Mouse (Mus musculus) T-helper 2 cell (primary cell): ENCODE results near the gene Notch1.

Experiments
- in situ Hi-C: fragments of 300-600 bp; cut with MboI, MseI; formaldehyde crosslinking; loops from one replicate; pipeline ENCODE4 v1.15.1; 2025; ENCODE audit warnings: high pct_unique_total_duplicates

Gene Notch1

GRCm38 (mm10) chr2:26516275-26516674 lies at the start of gene Notch1:
Notch1 (minus strand) TSS chr2:26516663.
- in situ Hi-C loops = no loop called here

- in situ Hi-C loops = no loop called here
Observed at GRCm38 (mm10) chr2:26566221-26566620, 49.8 kb upstream of the Notch1 start.

- in situ Hi-C loops = loop anchor here (5.0 kb wide), 1 partner anchor 114 kb away; the partner anchor contains the start of gene Sec16a
Observed at GRCm38 (mm10) chr2:26561351-26562016, 45.0 kb upstream of the Notch1 start.

GRCm38 (mm10) chr2:26560506-26560905 lies 44.0 kb upstream of the Notch1 start:
- in situ Hi-C loops = loop anchor here (5.0 kb wide), 1 partner anchor 113 kb away; the partner anchor contains the start of gene Sec16a

- in situ Hi-C loops = no loop called here
Observed at GRCm38 (mm10) chr2:26556535-26556993, 40.1 kb upstream of the Notch1 start.

GRCm38 (mm10) chr2:26555076-26555475 lies 38.6 kb upstream of the Notch1 start:
- in situ Hi-C loops = no loop called here

GRCm38 (mm10) chr2:26553904-26554303 lies 37.4 kb upstream of the Notch1 start:
- in situ Hi-C loops = no loop called here

- in situ Hi-C loops = no loop called here
Observed at GRCm38 (mm10) chr2:26552066-26552465, 35.6 kb upstream of the Notch1 start.

- in situ Hi-C loops = no loop called here
Observed at GRCm38 (mm10) chr2:26551446-26551845, 35.0 kb upstream of the Notch1 start.

- in situ Hi-C loops = no loop called here
Observed at GRCm38 (mm10) chr2:26550777-26551176, 34.3 kb upstream of the Notch1 start.

- in situ Hi-C loops = no loop called here
Observed at GRCm38 (mm10) chr2:26550205-26550604, 33.7 kb upstream of the Notch1 start.

- in situ Hi-C loops = no loop called here
Observed at GRCm38 (mm10) chr2:26549801-26550200, 33.3 kb upstream of the Notch1 start.

- in situ Hi-C loops = no loop called here
Observed at GRCm38 (mm10) chr2:26547481-26547880, 31.0 kb upstream of the Notch1 start.

GRCm38 (mm10) chr2:26544265-26544664 lies 27.8 kb upstream of the Notch1 start:
- in situ Hi-C loops = no loop called here

GRCm38 (mm10) chr2:26543768-26544167 lies 27.3 kb upstream of the Notch1 start:
- in situ Hi-C loops = no loop called here

- in situ Hi-C loops = no loop called here
Observed at GRCm38 (mm10) chr2:26543155-26543554, 26.7 kb upstream of the Notch1 start.

- in situ Hi-C loops = no loop called here
Observed at GRCm38 (mm10) chr2:26541258-26541910, 24.9 kb upstream of the Notch1 start.

GRCm38 (mm10) chr2:26540721-26541120 lies 24.3 kb upstream of the Notch1 start:
- in situ Hi-C loops = no loop called here

GRCm38 (mm10) chr2:26539516-26539915 lies 23.1 kb upstream of the Notch1 start:
- in situ Hi-C loops = no loop called here

GRCm38 (mm10) chr2:26535517-26536045 lies 19.1 kb upstream of the Notch1 start:
- in situ Hi-C loops = no loop called here

GRCm38 (mm10) chr2:26534616-26535015 lies 18.2 kb upstream of the Notch1 start:
- in situ Hi-C loops = no loop called here

- in situ Hi-C loops = no loop called here
Observed at GRCm38 (mm10) chr2:26534161-26534560, 17.7 kb upstream of the Notch1 start.

GRCm38 (mm10) chr2:26533249-26533648 lies 16.8 kb upstream of the Notch1 start:
- in situ Hi-C loops = no loop called here
